Mouse (Mus musculus): ENCODE results near the gene Heatr5b. TPM values are rescaled to one million over a fixed set of nuclear protein-coding genes. Genes with fewer than 3 reads are reported as not detected.

The Heatr5b gene
- total RNA-seq, 4 experiments from 2014 or later, result 40.3 to 48.0 (median 44.7) TPM

DNA sequence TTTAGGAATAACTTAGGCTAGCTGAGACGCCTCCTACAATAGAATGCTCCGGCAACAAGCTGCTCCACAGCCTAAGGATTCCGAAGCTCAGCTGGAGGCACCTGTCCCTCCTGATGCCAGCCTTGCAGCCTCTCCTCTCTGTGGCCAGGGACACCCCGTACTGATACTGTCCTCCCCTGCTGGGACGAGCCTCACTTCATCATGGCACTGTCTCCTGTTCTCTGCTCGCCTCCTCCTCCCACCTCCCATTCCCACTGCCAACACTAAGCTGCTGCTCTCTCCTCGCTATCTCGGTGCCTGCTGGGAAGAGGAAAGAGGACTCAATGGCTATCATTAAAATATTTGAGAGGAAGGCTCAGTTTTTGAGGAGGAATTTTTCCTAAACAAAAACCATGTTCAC, 67.6 kb downstream of the Heatr5b start:
- DNase-seq (ENCODE audit: low spot score), result no peak

DNA sequence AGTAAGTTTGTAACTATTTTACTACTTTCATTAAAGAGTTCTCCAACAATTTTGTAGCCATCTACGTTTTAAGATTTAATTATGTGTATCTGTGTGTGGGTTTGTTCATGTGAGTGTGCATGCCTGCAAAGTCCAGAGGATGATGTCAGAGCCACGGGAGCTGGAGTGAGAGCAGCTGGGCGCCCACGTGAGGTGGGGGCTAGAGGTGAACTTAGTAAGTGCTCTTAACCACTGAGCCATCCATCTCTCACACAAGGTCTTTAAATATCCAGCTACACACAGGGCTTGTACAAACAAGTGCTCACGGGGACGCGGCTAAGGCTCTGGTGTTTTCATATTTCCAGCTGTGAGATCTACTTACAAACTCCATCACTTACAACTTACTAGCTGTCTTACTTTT, 69.1 kb downstream of the Heatr5b start:
- no peak for DNase-seq (ENCODE audit: low spot score)

DNA sequence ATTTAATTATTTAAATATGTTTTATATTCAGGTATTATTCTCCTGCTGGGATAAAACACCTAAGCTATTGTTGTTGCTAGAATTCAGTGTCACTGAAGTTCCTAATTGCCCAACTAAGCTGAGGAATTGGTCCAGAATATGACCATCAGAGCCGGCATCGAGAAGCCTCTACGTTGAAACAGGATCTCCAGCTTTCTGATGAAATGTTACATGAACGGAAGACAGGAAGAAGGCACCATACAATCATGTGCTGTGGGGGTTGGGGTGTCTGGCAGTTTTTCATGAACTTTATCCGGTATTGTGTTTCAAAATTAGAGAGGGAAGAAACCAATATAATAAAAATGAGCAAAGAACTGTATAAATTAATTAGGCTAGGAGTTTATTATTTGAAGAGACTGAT, 71.9 kb downstream of the Heatr5b start:
- DNase-seq (ENCODE audit: low spot score), result no peak

DNA sequence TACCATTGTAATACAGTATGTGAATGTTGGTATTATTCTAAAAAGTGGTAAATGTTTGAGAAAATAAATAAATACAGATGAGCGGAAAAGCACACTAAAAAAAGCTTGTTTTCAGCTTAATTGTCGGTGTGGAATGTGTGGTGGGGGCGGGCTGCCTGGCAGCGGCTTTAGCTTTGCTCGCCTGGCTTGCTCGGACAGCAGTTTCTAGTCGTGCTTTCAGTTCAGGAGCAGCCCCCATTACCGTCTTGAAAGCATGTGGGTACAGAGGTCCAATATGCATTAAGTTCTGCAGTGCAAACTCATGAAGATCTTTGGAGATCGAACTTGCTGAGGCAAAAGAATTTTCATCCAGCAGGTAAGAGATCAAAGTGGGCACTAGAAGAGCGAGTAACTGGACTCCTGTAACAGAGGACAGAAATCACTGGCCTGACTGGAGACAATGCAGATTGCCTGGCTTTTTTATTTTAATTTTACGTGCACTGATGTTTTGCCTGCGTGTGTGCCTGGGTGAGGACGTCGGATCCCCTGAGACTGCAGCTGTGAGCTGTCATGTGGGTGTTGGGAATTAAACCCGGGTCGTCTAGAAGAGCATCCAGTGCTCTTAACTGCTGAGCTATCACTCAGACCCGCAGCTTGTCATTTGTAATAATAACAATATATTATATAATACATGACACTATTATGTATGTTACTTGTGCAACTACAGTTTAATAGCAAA, 82.1 kb downstream of the Heatr5b start:
- no peak for DNase-seq (ENCODE audit: low spot score)

DNA sequence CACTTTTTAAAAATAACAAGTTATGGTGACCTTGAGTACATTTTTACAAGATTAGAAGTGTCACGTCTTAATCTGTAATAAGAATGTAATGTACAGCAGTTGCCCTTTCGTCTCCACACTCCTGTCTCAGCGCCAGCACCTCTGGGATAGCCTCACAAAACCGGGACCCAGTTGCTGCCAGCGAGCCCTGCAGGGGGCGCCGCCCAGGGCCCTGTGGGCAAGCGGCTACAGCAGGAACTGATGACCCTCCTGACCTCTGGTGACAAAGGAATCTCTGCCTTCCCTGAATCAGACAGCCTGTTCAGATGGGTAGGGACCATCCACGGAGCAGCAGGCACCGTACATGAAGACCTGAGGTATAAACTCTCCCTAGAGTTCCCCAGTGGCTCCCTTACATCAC, 83.1 kb downstream of the Heatr5b start:
- no peak for DNase-seq (ENCODE audit: low spot score)

DNA sequence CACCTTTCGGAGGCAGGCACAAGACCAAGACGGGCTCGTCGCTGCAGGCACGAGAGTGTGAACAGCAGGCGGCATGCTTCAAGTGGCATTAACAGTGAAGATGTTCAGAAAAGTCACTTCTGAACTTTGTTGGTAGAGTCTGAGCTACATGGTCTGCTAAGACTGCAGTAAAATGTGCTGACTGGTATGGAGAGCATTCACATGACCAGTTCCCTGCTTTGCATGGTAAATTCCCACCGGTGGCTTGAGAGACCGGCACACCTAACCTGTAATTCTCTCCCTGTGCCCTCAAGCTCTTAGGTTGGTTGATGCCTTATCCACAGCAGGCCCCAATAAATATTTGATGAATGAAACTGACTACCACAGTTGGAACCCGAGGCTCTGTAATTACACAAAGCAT, 86.7 kb downstream of the Heatr5b start:
- DNase-seq (ENCODE audit: low spot score), result no peak

DNA sequence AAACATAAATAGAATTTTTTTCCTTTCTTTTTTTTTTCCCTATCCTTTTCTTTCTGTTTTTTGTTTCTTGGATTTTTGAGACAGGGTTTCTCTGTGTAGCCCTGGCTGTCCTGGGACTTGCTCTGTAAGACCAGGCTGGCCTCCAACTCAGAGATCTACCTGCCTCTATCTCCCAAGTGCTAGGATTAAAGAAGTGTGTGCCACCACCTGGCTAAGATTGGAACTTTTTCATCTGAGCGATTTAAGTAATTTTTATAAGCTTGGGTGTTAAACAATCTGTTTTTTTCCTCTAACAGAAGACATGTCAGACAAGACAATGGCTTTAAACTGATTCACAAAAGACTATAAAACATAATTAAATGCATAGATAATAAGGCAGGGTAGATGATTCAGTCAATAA, 96.7 kb downstream of the Heatr5b start:
- DNase-seq (ENCODE audit: low spot score), result no peak

DNA sequence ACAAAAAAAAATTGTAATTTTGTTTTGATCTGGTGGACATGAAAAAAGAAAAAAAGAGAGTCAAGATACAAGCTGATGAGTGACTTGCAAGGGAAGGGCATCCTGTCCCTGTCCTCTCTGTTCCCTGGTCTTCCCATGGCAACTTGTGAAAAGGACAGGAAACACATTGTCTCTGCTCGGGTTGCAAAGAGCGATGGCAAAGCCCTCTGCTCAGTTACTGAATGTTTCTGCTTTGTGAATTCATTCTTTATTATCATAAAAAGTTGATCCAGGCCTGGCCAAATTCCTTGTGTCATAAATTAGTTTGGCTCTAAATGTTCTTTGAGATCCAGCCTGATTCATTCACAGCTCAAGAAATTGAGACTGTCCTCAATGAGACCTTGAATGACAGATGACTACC, 97.4 kb downstream of the Heatr5b start:
- no peak for DNase-seq (ENCODE audit: low spot score)

DNA sequence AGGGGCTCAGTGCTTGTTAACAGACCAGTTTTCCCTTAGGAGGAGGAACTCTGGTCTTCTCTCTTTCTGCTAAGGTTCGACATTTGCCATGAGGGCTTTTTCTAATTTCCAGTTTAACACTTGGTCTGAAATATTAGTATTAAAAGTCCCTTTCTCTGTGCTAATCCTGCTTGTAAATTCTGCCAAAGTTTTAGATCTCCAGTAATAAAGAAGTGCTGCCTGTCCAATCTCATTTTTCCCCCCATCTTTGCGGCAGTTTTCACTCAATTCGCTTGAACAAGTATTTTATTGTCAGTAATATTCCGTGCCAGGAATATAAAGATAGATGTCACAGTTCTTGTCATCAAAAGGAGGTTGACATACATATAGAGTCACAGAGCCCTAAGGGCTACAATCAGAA, 98.1 kb downstream of the Heatr5b start, which contains the start of gene Strn:
Gene Strn, minus strand, starts transcription at position 101 of the 400 bp plus-strand sequence.
- no peak for DNase-seq (ENCODE audit: low spot score)

DNA sequence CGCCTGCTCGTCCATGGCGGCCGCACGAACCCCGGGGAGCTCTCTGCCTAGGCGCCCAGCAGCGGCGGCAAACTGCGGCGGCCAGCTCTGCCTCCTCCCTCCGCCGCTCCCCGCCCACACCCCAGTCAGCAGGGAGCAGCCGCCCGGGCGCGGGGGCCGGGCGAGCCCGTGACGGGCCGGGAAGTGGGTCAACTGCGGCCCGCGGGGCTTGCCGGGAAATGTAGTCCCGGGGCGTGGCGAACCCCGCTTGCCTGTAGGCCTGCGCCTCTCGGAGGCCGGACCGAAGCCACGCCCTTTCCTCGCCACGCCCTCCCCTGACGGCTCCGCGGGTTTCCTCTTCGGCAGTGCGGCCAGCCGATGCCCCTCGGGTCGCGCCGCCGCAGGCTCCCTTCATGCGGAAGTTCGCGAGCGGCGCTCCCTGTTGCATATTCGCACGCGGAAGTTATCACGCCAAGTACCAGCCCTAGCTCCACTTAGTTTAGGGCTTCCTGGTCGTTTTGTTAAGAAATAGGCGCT, 98.6 kb downstream of the Heatr5b start:
- peak; percentile 99 for DNase-seq (ENCODE audit: low spot score)

DNA sequence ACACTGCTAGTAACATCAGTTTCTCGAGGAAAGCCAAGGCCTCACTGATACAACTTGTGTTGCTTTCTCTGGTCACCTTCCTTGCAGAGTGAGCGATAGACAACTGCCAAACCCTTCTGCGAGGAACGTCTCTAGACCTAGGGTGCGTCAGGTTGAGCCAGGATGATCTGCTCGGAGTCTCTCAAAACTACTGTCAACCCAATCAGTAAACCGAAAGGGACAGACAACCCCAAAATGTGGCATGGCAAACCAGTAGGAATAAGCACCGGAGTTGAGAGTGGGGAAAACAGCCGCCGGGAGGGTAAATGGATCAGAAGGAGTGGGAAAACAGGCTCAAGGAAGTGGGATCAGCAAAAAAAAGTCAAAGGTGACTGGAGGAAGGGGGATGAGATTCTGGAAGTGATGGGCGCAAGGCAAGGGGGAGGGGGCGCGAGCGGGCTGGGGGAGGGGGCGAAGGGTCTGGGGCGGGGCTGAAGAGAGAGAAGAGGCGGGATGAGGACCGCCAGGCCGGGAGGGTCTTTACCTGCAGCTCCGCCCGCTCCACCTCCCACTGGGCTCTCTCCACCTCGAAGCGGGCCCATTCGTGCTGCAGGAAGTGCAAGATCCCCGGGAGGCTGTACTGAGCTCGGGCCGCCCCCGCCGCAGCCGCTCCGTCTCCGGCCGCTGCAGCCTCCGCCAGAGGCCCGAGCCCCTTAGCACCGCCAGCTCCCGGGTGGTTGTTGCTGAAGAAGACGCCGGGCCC, 99.3 kb downstream of the Heatr5b start:
- DNase-seq (ENCODE audit: low spot score), result no peak

DNA sequence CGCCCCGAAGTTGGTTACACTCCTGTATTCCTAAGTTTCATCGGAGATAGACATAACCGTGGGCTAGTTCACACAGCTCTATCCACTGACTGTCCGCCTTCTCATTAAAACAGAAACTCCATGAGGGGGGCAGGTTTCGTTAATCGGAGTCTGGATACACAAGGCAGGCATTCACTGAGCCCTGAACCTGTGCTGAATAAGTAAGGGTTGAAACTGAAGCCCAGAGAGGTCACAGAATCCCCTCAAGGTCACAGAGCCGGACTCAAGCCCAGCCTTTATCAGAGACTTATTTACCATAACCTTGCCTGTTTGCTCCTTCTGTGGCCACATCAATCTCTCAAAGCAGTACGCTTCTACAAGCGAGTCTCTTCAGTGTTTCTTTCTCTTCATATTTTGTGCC, 100.4 kb downstream of the Heatr5b start:
- no peak for DNase-seq (ENCODE audit: low spot score)

DNA sequence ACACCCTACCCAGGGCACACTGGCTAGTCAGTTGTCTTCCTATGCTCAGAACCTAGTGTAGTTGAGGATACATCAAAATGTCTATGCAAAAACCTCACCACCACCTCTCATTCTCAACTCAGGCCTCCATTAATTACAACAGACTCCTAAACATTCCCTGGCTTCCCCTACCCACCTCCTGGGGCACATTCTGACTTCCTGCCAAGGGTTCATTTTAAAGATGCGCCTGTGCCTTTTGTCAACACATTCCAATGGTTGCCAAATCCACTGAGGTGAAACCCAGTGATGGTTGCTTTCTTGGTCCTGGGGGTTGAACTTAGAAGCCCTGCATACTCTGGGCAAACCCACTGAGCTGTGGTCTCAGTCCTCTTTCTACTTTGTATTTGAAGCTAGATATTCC, 103.1 kb downstream of the Heatr5b start:
- no peak for DNase-seq (ENCODE audit: low spot score)

DNA sequence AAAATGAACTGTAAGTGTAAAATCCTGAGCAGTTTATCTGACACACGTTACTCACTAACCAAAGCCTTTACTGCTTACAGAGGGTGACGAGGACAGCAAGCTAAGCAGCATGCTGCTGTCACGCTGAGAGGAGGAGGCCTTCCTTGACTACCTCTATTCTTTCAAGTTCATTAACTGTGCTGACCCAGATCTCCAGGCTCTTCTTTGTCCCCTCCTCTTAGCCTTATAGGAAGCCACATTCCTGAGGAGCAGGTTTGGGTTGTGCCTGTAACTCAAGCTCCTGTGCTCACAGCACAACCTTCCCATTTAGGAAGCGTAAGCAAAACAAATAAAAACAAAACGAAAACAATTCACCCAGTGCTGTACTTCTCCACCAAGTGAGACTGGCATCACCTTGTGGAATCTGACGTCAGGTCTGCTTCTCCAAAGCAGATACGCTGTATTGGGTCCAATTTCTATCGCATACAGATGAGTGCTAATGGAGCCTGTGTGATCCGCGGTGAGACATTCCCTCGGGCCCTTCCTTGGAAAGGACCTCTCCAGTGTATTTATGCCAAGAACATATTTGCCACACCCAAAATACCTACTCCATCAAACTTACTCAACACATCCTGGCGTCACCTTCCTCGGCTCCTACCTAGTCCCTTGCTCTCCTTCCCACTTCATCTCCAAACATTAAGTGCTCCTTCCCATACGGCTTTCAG, 108.3 kb downstream of the Heatr5b start:
- no peak for DNase-seq (ENCODE audit: low spot score)

DNA sequence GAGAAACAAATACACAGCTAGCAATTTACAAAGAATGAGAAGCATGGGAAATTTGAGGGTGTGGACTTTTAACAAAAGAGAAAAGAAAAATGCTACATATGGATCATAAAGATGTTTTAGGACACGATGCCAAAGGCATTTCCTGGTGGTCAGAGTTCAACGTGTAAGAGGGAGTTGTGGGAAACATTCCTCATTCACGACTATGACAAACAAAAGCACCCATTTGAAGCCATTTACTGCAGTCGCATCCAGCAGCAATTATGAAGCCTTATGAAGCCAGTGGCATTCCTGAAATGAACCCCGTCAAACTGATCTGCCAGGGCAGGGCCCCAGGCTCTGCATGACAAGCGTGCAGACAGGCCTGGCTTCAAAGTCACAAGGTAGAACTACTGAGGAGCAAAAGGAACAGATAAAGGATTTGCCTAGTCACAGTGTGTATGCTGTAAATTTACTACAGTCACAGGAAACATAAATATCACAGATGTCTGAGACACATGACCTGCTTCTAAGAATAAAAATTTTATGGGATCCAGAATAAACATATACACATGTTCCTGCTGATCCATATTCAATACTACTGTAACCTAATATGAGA, 110.6 kb downstream of the Heatr5b start:
- no peak for DNase-seq (ENCODE audit: low spot score)

DNA sequence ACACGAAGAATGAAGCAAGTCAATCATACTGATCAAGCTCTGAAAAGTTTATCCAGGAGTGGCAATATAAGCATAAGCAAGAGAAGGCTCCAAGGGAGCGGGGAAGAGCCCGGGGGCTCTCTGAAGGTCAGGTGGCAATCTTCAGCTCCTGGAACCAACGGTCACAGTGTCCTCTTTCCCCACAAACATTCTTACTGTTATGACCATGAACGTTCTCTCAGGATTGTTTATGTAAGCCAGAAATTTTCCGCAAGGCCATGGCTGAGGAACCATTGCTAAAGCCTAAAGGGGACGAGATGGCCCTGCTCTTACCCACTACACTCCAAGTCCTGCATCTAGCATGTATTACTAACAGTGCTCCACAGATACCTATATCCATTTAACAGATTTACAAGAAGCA, 113.5 kb downstream of the Heatr5b start:
- no peak for DNase-seq (ENCODE audit: low spot score)

DNA sequence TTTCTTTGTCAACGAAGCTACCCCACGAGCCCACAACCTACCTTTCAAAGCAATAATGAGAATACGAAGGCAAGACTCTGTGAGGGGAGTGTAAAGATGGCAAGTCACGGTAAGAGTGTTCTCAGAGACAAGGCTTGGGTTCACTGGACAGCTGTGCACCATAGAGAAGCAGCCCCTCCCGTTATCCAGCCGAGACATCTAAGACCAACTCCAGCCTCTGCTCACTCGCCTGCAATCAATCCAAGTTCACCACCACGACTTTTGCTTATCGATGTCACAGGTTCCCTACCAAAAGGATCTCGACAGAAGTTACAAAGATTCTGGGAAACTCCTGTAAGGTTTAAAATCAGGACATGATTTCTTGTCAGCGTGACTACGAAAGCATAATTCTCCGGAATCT, 116.1 kb downstream of the Heatr5b start:
- DNase-seq (ENCODE audit: low spot score), result no peak

DNA sequence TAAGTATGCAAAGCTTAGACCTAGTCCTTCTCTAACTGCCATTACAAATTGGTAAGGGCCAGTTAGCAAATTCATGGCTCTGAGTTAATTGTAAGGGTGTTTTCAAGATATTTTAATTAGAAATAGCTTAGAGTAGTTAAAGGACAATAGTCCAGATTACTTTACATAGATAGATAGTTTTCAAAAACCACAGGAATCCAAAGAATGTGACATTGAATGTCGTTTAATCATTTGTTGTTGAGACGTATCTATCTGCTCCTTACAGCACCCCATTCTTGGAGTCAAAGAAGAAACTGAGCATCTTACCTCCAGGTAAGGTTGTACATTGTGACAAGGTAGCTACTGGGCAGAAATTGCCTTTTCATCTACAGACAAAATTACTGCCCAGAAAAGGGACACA, 124.9 kb downstream of the Heatr5b start:
- DNase-seq (ENCODE audit: low spot score), result no peak

DNA sequence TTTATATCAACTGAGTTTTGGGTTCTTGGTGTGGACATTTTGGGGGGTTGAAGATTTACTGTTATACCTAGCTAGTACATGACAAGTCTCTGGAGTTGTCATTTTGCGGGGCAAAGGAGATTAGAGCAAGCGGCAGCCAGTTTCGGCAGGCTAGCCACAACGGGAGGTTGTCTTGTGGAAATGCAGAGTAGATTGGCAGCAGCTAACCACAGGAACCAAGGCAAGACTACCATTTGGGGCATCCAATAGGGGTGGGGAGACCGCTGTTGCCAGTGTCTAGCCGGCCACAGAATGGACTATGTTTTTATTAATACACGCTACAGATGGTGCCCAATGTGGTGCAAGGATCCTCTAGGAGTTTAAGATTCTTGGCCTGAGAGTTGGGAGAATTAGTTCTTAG, 126.7 kb downstream of the Heatr5b start:
- DNase-seq (ENCODE audit: low spot score), result no peak

DNA sequence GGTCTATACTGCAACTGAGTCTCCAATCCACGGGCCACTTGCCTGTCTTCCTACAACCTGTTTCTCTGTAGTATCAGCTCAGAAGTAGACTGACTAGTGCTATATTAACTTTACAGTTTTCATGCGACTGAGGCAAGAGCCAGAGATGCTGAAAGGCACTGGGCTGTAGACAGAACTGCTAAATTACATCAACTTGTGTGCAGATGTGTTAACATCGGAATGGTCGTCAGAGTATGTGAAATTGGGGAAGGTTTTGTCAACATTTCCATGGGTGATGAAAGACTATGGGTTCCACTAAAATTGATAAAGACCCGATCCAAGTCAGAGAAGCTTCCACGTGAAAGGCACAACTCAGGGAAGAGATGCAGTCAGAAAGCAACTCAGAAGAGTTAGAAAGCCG, 132.2 kb downstream of the Heatr5b start:
- no peak for DNase-seq (ENCODE audit: low spot score)

All from heart, adult 8-10 months (tissue).